Mouse (Mus musculus): ENCODE data around the gene Shank2. TPM values are rescaled to one million over a fixed set of nuclear protein-coding genes. Genes with fewer than 3 reads are reported as not detected.

Gene Shank2
- polyA plus RNA-seq, 1 experiment: 2.4 TPM

DNA sequence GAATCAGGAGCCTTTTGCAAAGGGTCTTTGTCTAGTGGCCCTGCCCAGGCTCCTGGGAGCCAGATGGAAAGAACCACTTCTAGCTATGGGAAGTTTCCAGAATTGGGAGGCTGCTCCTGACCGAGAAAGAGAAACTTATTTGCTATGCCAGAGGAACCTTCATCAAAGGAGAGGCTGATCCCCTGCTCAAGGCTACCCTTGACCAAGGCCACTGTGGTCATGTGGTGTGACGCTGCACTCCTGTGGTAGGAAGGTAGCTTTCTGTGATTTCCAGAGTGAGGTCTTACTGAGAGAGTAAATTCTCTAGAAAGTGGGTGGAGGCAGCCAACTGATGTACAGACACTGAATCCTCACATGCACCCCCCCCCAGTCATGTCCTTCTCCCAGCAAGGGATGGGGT, 138.0 kb downstream of the Shank2 start:
- TF ChIP-seq CTCF (IDR thresholded peaks at IDR 0.05; ENCODE audit: extremely low read depth, insufficient read length, insufficient replicate concordance, low read depth, low read length) (no peak), POLR2A (IDR thresholded peaks at IDR 0.05; ENCODE audit: low read depth, low read length) (no peak)
- Histone ChIP-seq H3K27ac (ENCODE audit: insufficient read depth, low read depth, low read length) (no peak overlapping the region), H3K4me3 (ENCODE audit: low read depth, low read length) (no peak overlapping the region), H3K27me3 (ENCODE audit: control insufficient read depth, insufficient read depth, low read length) (no peaks in the 10 kb centered on the region), H3K36me3 (ENCODE audit: control insufficient read depth, insufficient read depth, low read length) (no peaks in the 10 kb centered on the region), H3K4me1 (ENCODE audit: control insufficient read depth, insufficient read depth, insufficient read length, low read length) (no peaks in the 10 kb centered on the region)
- whole genome bisulfite sequencing: 86% methylated on average over 2 of the region's 2 CpGs

- WGBS: 88% methylated on average over 3 of the region's 3 CpGs
- TF ChIP-seq POLR2A (IDR thresholded peaks at IDR 0.05; ENCODE audit: low read depth, low read length) (no peak), CTCF (IDR thresholded peaks at IDR 0.05; ENCODE audit: extremely low read depth, insufficient read length, insufficient replicate concordance, low read depth, low read length) (no peak)
- Histone ChIP-seq H3K27me3 (ENCODE audit: control insufficient read depth, insufficient read depth, low read length) (no peaks in the 10 kb centered on the region), H3K27ac (ENCODE audit: insufficient read depth, low read depth, low read length) (no peak overlapping the region), H3K36me3 (ENCODE audit: control insufficient read depth, insufficient read depth, low read length) (no peaks in the 10 kb centered on the region), H3K4me3 (ENCODE audit: low read depth, low read length) (no peak overlapping the region), H3K4me1 (ENCODE audit: control insufficient read depth, insufficient read depth, insufficient read length, low read length) (no peaks in the 10 kb centered on the region)
Measured at GRCm38 (mm10) chr7:144140470-144140869, 138.7 kb downstream of the Shank2 start.

GRCm38 (mm10) chr7:144142036-144142435, 140.3 kb downstream of the Shank2 start:
- Histone ChIP-seq H3K4me3 (ENCODE audit: low read depth, low read length) (no peak overlapping the region), H3K27me3 (ENCODE audit: control insufficient read depth, insufficient read depth, low read length) (no peaks in the 10 kb centered on the region), H3K4me1 (ENCODE audit: control insufficient read depth, insufficient read depth, insufficient read length, low read length) (no peaks in the 10 kb centered on the region), H3K27ac (ENCODE audit: insufficient read depth, low read depth, low read length) (no peak overlapping the region), H3K36me3 (ENCODE audit: control insufficient read depth, insufficient read depth, low read length) (no peaks in the 10 kb centered on the region)
- 50% methylated on average over 4 of the region's 4 CpGs for WGBS
- TF ChIP-seq POLR2A (IDR thresholded peaks at IDR 0.05; ENCODE audit: low read depth, low read length) (no peak), CTCF (IDR thresholded peaks at IDR 0.05; ENCODE audit: extremely low read depth, insufficient read length, insufficient replicate concordance, low read depth, low read length) (no peak)

DNA sequence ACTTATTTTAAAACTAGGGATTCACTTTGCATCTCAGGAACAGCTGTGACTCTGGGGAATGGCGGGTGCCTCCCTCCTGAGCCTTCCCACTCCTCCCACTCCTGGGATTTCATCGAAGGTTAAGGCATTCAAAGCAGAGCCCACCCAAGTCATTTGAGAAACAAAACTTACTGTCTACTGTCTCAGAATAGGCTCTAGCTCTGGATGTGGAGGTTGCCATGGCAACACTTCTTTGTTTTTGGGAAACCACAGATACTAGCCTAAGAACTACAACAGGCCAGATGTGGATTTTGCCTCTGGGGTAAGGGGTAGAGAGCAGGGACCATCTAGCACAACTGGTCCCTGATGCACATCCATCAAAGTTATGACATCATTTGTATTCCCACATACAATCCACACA, 142.2 kb downstream of the Shank2 start:
- Histone ChIP-seq H3K27me3 (ENCODE audit: control insufficient read depth, insufficient read depth, low read length) (no peaks in the 10 kb centered on the region), H3K4me3 (ENCODE audit: low read depth, low read length) (no peak overlapping the region), H3K36me3 (ENCODE audit: control insufficient read depth, insufficient read depth, low read length) (no peaks in the 10 kb centered on the region), H3K4me1 (ENCODE audit: control insufficient read depth, insufficient read depth, insufficient read length, low read length) (no peaks in the 10 kb centered on the region), H3K27ac (ENCODE audit: insufficient read depth, low read depth, low read length) (no peak overlapping the region)
- no peak for TF ChIP-seq CTCF (IDR thresholded peaks at IDR 0.05; ENCODE audit: extremely low read depth, insufficient read length, insufficient replicate concordance, low read depth, low read length)
- no peak for TF ChIP-seq POLR2A (IDR thresholded peaks at IDR 0.05; ENCODE audit: low read depth, low read length)
- WGBS: 79% methylated on average over 2 of the region's 2 CpGs

GRCm38 (mm10) chr7:144148111-144148510, 146.4 kb downstream of the Shank2 start:
- H3K27me3 ChIP-seq (ENCODE audit: control insufficient read depth, insufficient read depth, low read length): no peaks in the 10 kb centered on the region
- 78% methylated on average over 4 of the region's 4 CpGs for WGBS
- no peaks in the 10 kb centered on the region for H3K36me3 ChIP-seq (ENCODE audit: control insufficient read depth, insufficient read depth, low read length)
- H3K4me1 ChIP-seq (ENCODE audit: control insufficient read depth, insufficient read depth, insufficient read length, low read length): no peaks in the 10 kb centered on the region
- TF ChIP-seq POLR2A (IDR thresholded peaks at IDR 0.05; ENCODE audit: low read depth, low read length) (no peak), CTCF (IDR thresholded peaks at IDR 0.05; ENCODE audit: extremely low read depth, insufficient read length, insufficient replicate concordance, low read depth, low read length) (no peak)
- H3K27ac ChIP-seq (ENCODE audit: insufficient read depth, low read depth, low read length): no peak overlapping the region
- no peak overlapping the region for H3K4me3 ChIP-seq (ENCODE audit: low read depth, low read length)

- TF ChIP-seq CTCF (IDR thresholded peaks at IDR 0.05; ENCODE audit: extremely low read depth, insufficient read length, insufficient replicate concordance, low read depth, low read length): no peak
- TF ChIP-seq POLR2A (IDR thresholded peaks at IDR 0.05; ENCODE audit: low read depth, low read length): no peak
- no peaks in the 10 kb centered on the region for H3K27me3 ChIP-seq (ENCODE audit: control insufficient read depth, insufficient read depth, low read length)
- H3K27ac ChIP-seq (ENCODE audit: insufficient read depth, low read depth, low read length): no peak overlapping the region
- 65% methylated on average over 4 of the region's 4 CpGs for WGBS
- H3K4me3 ChIP-seq (ENCODE audit: low read depth, low read length): no peak overlapping the region
- no peaks in the 10 kb centered on the region for H3K4me1 ChIP-seq (ENCODE audit: control insufficient read depth, insufficient read depth, insufficient read length, low read length)
- H3K36me3 ChIP-seq (ENCODE audit: control insufficient read depth, insufficient read depth, low read length): no peaks in the 10 kb centered on the region
Measured at GRCm38 (mm10) chr7:144153124-144153523, 151.4 kb downstream of the Shank2 start.

DNA sequence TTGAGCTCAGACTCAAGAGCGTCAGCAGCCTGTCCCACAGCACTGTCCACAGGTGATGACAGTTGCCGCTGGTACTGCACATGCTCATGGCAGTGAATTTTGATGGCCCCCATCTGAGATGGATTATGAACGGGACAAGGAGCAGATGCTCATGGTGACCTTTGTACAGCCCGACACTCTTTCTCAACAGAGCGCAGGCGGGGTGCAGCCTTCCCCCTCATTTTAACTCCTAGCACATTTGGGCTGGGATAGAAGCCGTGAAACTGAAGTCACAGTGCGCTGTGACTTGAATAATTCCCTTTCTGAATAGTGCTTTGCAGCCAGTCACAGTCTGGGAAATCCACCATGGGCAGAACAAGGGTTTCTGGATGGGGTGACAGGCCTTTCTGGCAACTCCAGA, 152.0 kb downstream of the Shank2 start:
- Histone ChIP-seq H3K27me3 (ENCODE audit: control insufficient read depth, insufficient read depth, low read length) (no peaks in the 10 kb centered on the region), H3K36me3 (ENCODE audit: control insufficient read depth, insufficient read depth, low read length) (no peaks in the 10 kb centered on the region), H3K4me3 (ENCODE audit: low read depth, low read length) (no peak overlapping the region), H3K4me1 (ENCODE audit: control insufficient read depth, insufficient read depth, insufficient read length, low read length) (no peaks in the 10 kb centered on the region), H3K27ac (ENCODE audit: insufficient read depth, low read depth, low read length) (no peak overlapping the region)
- no peak for TF ChIP-seq POLR2A (IDR thresholded peaks at IDR 0.05; ENCODE audit: low read depth, low read length)
- 81% methylated on average over 8 of the region's 8 CpGs for WGBS

DNA sequence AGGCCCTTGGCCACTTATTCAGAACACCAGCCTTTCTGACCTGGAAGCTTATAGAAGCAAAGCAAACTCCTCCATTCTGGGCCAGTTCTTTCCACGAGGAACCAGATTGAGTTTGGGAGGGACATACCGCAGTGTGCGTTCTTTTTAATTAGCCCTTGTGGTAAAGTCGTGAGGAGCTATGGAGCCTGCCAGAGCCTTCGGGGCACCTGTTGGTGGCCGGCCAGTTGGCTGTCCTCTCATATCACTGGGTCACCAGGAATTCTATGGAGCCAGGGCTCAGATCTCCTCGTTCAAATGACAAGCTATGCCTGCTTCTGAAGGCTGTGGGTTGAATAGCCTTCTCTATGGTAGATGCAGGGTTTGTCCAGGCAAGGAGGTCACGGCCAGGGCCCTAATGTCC, 156.2 kb downstream of the Shank2 start:
- Histone ChIP-seq H3K36me3 (ENCODE audit: control insufficient read depth, insufficient read depth, low read length) (no peaks in the 10 kb centered on the region; the same call in 1 of the 2 replicates), H3K4me1 (ENCODE audit: control insufficient read depth, insufficient read depth, insufficient read length, low read length) (no peaks in the 10 kb centered on the region), H3K4me3 (ENCODE audit: low read depth, low read length) (no peak overlapping the region), H3K27me3 (ENCODE audit: control insufficient read depth, insufficient read depth, low read length) (no peaks in the 10 kb centered on the region), H3K27ac (ENCODE audit: insufficient read depth, low read depth, low read length) (no peak overlapping the region)
- WGBS: 83% methylated on average over 8 of the region's 8 CpGs
- no peak for TF ChIP-seq POLR2A (IDR thresholded peaks at IDR 0.05; ENCODE audit: low read depth, low read length)
- no peak for TF ChIP-seq CTCF (IDR thresholded peaks at IDR 0.05; ENCODE audit: extremely low read depth, insufficient read length, insufficient replicate concordance, low read depth, low read length)

Measured in small intestine, adult 2 months (tissue).